Mouse (Mus musculus) C2C12 (cell line): ENCODE results near the gene Wsb1.

Experiments
- CEBPB ChIP-seq: IDR thresholded peaks from one replicate; pipeline ENCODE4 v1.6.1; 2011; ENCODE audit warnings: low read depth, mild to moderate bottlenecking, control low read depth, moderate library complexity
- CTCF ChIP-seq: IDR thresholded peaks from one replicate; pipeline ENCODE4 v1.5.1; 2011; ENCODE audit not compliant: control insufficient read depth, insufficient read depth, insufficient read length
- MAX ChIP-seq: IDR thresholded peaks from one replicate; pipeline ENCODE4 v1.6.1; 2011; ENCODE audit warnings: mild to moderate bottlenecking, control low read depth
- MYOD1 ChIP-seq: IDR thresholded peaks from one replicate; pipeline ENCODE4 v1.6.1; 2011; ENCODE audit warnings: low read depth; ENCODE audit not compliant: control insufficient read depth, insufficient read length
- USF1 ChIP-seq: IDR thresholded peaks from one replicate; pipeline ENCODE4 v1.6.1; 2011; ENCODE audit warnings: low read depth, mild to moderate bottlenecking, control low read depth, moderate library complexity

DNA sequence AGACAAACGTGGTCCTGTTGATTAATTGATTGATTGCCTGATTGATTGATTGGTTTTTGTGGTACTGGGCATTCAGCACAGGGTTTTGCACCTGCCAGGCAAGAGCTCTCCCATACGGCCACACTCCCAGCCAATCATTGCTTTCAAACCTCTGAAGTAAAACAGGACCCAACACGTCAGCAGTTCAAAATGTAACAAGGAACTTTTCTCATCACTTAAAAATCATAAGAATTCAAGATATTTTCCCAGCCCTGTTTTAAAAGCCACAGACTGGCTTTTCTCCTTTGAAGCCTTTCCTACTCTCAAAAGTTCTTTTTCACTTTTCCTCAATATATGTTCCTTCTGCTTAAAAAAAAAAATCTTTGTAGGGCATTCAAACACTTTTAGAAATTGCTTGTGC is 9.9 kb upstream of the Wsb1 start:
- no peak for TF ChIP-seq CTCF
- no peak for TF ChIP-seq CEBPB
- no peak for TF ChIP-seq MAX
- TF ChIP-seq USF1 = no peak
- TF ChIP-seq MYOD1 = peak; percentile 40
